Mouse (Mus musculus): Measurements from ENCODE around the gene Gm20696. TPM values are rescaled to one million over a fixed set of nuclear protein-coding genes. Genes with fewer than 3 reads are reported as not detected.

The Gm20696 gene
- polyA plus RNA-seq, 1 experiment from 2014 or later, result 2.5 TPM

- Histone ChIP-seq H3K9ac (replicated peaks; ENCODE audit: low read length) (no peak overlapping the region), H3K27ac (replicated peaks; ENCODE audit: low read depth, low read length) (no peak overlapping the region), H3K27me3 (ENCODE audit: control insufficient read depth, insufficient read depth, low read length) (no peaks in the 10 kb centered on the region), H3K4me2 (ENCODE audit: low read depth, low read length) (no peak overlapping the region), H3K9me3 (replicated peaks; ENCODE audit: control insufficient read depth, low read length) (no peaks in the 10 kb centered on the region), H3K4me3 (ENCODE audit: low read depth, low read length) (no peak overlapping the region), H3K4me1 (ENCODE audit: control insufficient read depth, insufficient read depth, low read length) (peaks cover 7% of the 10 kb centered on the region), H3K36me3 (replicated peaks; ENCODE audit: control insufficient read depth, insufficient read depth, low read depth, low read length) (no peaks in the 10 kb centered on the region)
- no peak for DNase-seq (ENCODE audit: low spot score)
- ATAC-seq (replicated peaks; ENCODE audit: insufficient number of reproducible peaks, low FRiP score, low TSS enrichment, low read depth), result no peak
- WGBS, result 59% methylated on average over 8 of the region's 8 CpGs
Measured at GRCm38 (mm10) chr6:99489900-99490648, 176.5 kb downstream of the Gm20696 start.

GRCm38 (mm10) chr6:99489423-99489822, 177.2 kb downstream of the Gm20696 start:
- H3K9ac ChIP-seq (replicated peaks; ENCODE audit: low read length), result no peak overlapping the region
- no peak for DNase-seq (ENCODE audit: low spot score)
- WGBS, result 72% methylated on average over 10 of the region's 10 CpGs
- H3K4me2 ChIP-seq (ENCODE audit: low read depth, low read length), result no peak overlapping the region
- no peak overlapping the region for H3K27ac ChIP-seq (replicated peaks; ENCODE audit: low read depth, low read length)
- no peaks in the 10 kb centered on the region for H3K36me3 ChIP-seq (replicated peaks; ENCODE audit: control insufficient read depth, insufficient read depth, low read depth, low read length)
- no peaks in the 10 kb centered on the region for H3K27me3 ChIP-seq (ENCODE audit: control insufficient read depth, insufficient read depth, low read length)
- peaks cover 7% of the 10 kb centered on the region for H3K4me1 ChIP-seq (ENCODE audit: control insufficient read depth, insufficient read depth, low read length)
- no peak overlapping the region for H3K4me3 ChIP-seq (ENCODE audit: low read depth, low read length)
- no peak for ATAC-seq (replicated peaks; ENCODE audit: insufficient number of reproducible peaks, low FRiP score, low TSS enrichment, low read depth)
- H3K9me3 ChIP-seq (replicated peaks; ENCODE audit: control insufficient read depth, low read length), result no peaks in the 10 kb centered on the region

GRCm38 (mm10) chr6:99485884-99486640, 180.5 kb downstream of the Gm20696 start:
- no peaks in the 10 kb centered on the region for H3K36me3 ChIP-seq (replicated peaks; ENCODE audit: control insufficient read depth, insufficient read depth, low read depth, low read length)
- H3K27ac ChIP-seq (replicated peaks; ENCODE audit: low read depth, low read length), result peak overlapping the region; percentile 43; the same call in 1 of the 2 replicates
- no peaks in the 10 kb centered on the region for H3K27me3 ChIP-seq (ENCODE audit: control insufficient read depth, insufficient read depth, low read length)
- DNase-seq (ENCODE audit: low spot score), result peak; percentile 27
- no peak for ATAC-seq (replicated peaks; ENCODE audit: insufficient number of reproducible peaks, low FRiP score, low TSS enrichment, low read depth)
- 74% methylated on average over 12 of the region's 12 CpGs for WGBS
- H3K4me3 ChIP-seq (ENCODE audit: low read depth, low read length), result no peak overlapping the region
- no peaks in the 10 kb centered on the region for H3K9me3 ChIP-seq (replicated peaks; ENCODE audit: control insufficient read depth, low read length)
- no peak overlapping the region for H3K4me2 ChIP-seq (ENCODE audit: low read depth, low read length)
- peaks cover 14% of the 10 kb centered on the region for H3K4me1 ChIP-seq (ENCODE audit: control insufficient read depth, insufficient read depth, low read length)
- no peak overlapping the region for H3K9ac ChIP-seq (replicated peaks; ENCODE audit: low read length)

GRCm38 (mm10) chr6:99485217-99485883, 181.2 kb downstream of the Gm20696 start:
- no peaks in the 10 kb centered on the region for H3K27me3 ChIP-seq (ENCODE audit: control insufficient read depth, insufficient read depth, low read length)
- DNase-seq (ENCODE audit: low spot score), result peak; percentile 72
- H3K4me3 ChIP-seq (ENCODE audit: low read depth, low read length), result no peak overlapping the region
- no peaks in the 10 kb centered on the region for H3K9me3 ChIP-seq (replicated peaks; ENCODE audit: control insufficient read depth, low read length)
- peaks cover 14% of the 10 kb centered on the region for H3K4me1 ChIP-seq (ENCODE audit: control insufficient read depth, insufficient read depth, low read length)
- no peaks in the 10 kb centered on the region for H3K36me3 ChIP-seq (replicated peaks; ENCODE audit: control insufficient read depth, insufficient read depth, low read depth, low read length)
- H3K4me2 ChIP-seq (ENCODE audit: low read depth, low read length), result peak overlapping the region; percentile 33
- peak; percentile 65 for ATAC-seq (replicated peaks; ENCODE audit: insufficient number of reproducible peaks, low FRiP score, low TSS enrichment, low read depth)
- H3K27ac ChIP-seq (replicated peaks; ENCODE audit: low read depth, low read length), result peak overlapping the region; percentile 43
- peak overlapping the region; percentile 7 for H3K9ac ChIP-seq (replicated peaks; ENCODE audit: low read length)
- 35% methylated on average over 20 of the region's 20 CpGs for WGBS

DNA sequence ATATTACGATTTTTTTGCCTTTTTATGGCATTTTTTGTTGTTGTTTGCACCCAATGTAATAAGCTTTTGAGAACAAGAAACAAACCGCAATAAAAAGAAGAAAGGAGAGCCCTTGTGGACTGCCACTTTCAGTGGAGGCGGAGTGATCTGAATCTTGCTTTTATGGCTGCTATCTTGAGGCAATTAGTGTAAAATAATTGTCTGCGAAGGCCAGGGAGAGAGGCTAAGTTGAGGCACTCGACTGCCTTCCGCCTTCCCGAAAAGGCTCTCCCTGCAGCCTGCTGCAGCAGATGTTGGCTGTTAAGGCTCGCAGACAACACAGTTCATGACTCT, 181.7 kb downstream of the Gm20696 start:
- H3K9ac ChIP-seq (replicated peaks; ENCODE audit: low read length), result peak overlapping the region; percentile 7
- no peak overlapping the region for H3K4me3 ChIP-seq (ENCODE audit: low read depth, low read length)
- H3K36me3 ChIP-seq (replicated peaks; ENCODE audit: control insufficient read depth, insufficient read depth, low read depth, low read length), result no peaks in the 10 kb centered on the region
- DNase-seq (ENCODE audit: low spot score), result no peak
- peak overlapping the region; percentile 43 for H3K27ac ChIP-seq (replicated peaks; ENCODE audit: low read depth, low read length)
- peaks cover 14% of the 10 kb centered on the region for H3K4me1 ChIP-seq (ENCODE audit: control insufficient read depth, insufficient read depth, low read length)
- no peaks in the 10 kb centered on the region for H3K27me3 ChIP-seq (ENCODE audit: control insufficient read depth, insufficient read depth, low read length)
- no peaks in the 10 kb centered on the region for H3K9me3 ChIP-seq (replicated peaks; ENCODE audit: control insufficient read depth, low read length)
- no peak overlapping the region for H3K4me2 ChIP-seq (ENCODE audit: low read depth, low read length)
- 31% methylated on average over 8 of the region's 8 CpGs for WGBS
- ATAC-seq (replicated peaks; ENCODE audit: insufficient number of reproducible peaks, low FRiP score, low TSS enrichment, low read depth), result no peak

DNA sequence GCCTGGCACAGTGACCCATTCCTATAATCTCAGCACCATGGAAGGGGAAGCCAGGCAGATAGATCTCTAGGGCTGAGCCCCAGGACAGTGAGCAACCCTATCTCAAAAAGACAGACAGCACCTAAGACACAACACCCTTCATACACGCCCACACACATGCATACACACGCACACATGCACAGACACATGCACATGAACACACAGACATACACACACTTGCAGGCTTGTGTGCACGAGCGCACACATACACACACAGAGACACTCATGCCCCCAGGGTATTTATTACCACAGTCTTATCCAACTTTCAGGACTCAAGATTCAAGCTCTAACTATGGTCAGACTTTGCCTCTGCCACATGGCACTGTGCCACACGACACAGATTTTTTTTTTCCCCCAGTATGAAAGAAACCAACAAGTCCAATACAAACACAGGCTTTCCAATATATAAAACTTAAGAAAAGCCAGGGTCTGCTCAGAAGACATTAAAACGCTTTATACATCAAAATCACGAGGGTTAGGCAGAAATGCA, 182.3 kb downstream of the Gm20696 start:
- ATAC-seq (replicated peaks; ENCODE audit: insufficient number of reproducible peaks, low FRiP score, low TSS enrichment, low read depth) (0 out of 2 replicates have a peak, but pooled peaks have one; percentile 57), DNase-seq (ENCODE audit: low spot score) (no peak)
- Histone ChIP-seq H3K27me3 (ENCODE audit: control insufficient read depth, insufficient read depth, low read length) (no peaks in the 10 kb centered on the region), H3K4me1 (ENCODE audit: control insufficient read depth, insufficient read depth, low read length) (peaks cover 14% of the 10 kb centered on the region), H3K27ac (replicated peaks; ENCODE audit: low read depth, low read length) (no peak overlapping the region), H3K4me2 (ENCODE audit: low read depth, low read length) (no peak overlapping the region), H3K36me3 (replicated peaks; ENCODE audit: control insufficient read depth, insufficient read depth, low read depth, low read length) (no peaks in the 10 kb centered on the region), H3K4me3 (ENCODE audit: low read depth, low read length) (no peak overlapping the region), H3K9me3 (replicated peaks; ENCODE audit: control insufficient read depth, low read length) (no peaks in the 10 kb centered on the region), H3K9ac (replicated peaks; ENCODE audit: low read length) (no peak overlapping the region)
- 78% methylated on average over 7 of the region's 7 CpGs for WGBS

GRCm38 (mm10) chr6:99483556-99483955, 183.0 kb downstream of the Gm20696 start:
- peak; percentile 39 for DNase-seq (ENCODE audit: low spot score)

More at GRCm38 (mm10) chr6:99483556-99483955, 183.0 kb downstream of the Gm20696 start:
- no peaks in the 10 kb centered on the region for H3K36me3 ChIP-seq (replicated peaks; ENCODE audit: control insufficient read depth, insufficient read depth, low read depth, low read length)
- no peaks in the 10 kb centered on the region for H3K27me3 ChIP-seq (ENCODE audit: control insufficient read depth, insufficient read depth, low read length)
- H3K9ac ChIP-seq (replicated peaks; ENCODE audit: low read length), result no peak overlapping the region
- H3K4me2 ChIP-seq (ENCODE audit: low read depth, low read length), result no peak overlapping the region
- no peak overlapping the region for H3K27ac ChIP-seq (replicated peaks; ENCODE audit: low read depth, low read length)
- WGBS, result 44% methylated on average over 10 of the region's 10 CpGs
- peaks cover 14% of the 10 kb centered on the region for H3K4me1 ChIP-seq (ENCODE audit: control insufficient read depth, insufficient read depth, low read length)
- no peaks in the 10 kb centered on the region for H3K9me3 ChIP-seq (replicated peaks; ENCODE audit: control insufficient read depth, low read length)
- no peak for ATAC-seq (replicated peaks; ENCODE audit: insufficient number of reproducible peaks, low FRiP score, low TSS enrichment, low read depth)
- H3K4me3 ChIP-seq (ENCODE audit: low read depth, low read length), result no peak overlapping the region

Data from embryonic facial prominence, embryonic 11.5 days (tissue).